Mouse (Mus musculus) myocyte (in vitro differentiated cells): ENCODE measurements around the gene Ubl4a. TPM values are rescaled to one million over a fixed set of nuclear protein-coding genes. Genes with fewer than 3 reads are reported as not detected.

Experiments
- H3K27me3 ChIP-seq: one replicate; pipeline ENCODE4 v1.6.1; 2011; ENCODE audit not compliant: control insufficient read depth, insufficient read depth, insufficient read length
- H3K36me3 ChIP-seq: one replicate; pipeline ENCODE4 v1.6.1; 2011; ENCODE audit not compliant: control insufficient read depth, insufficient read depth
- H3K4me2 ChIP-seq: one replicate; pipeline ENCODE4 v1.6.1; 2011; ENCODE audit warnings: low read depth, control low read depth
- H3K4me3 ChIP-seq: one replicate; pipeline ENCODE4 v1.5.1; 2011; ENCODE audit warnings: mild to moderate bottlenecking, control low read depth, moderate library complexity
- H3K79me2 ChIP-seq: one replicate; pipeline ENCODE4 v1.6.1; 2011; ENCODE audit not compliant: control insufficient read depth, insufficient read depth
- H3ac ChIP-seq: one replicate; pipeline ENCODE4 v1.6.1; 2011; ENCODE audit not compliant: control insufficient read depth, insufficient read length
- CEBPB ChIP-seq: IDR thresholded peaks from 2 replicates; pipeline ENCODE4 v1.6.1; 2011; ENCODE audit warnings: mild to moderate bottlenecking, moderate library complexity; ENCODE audit not compliant: poor library complexity, insufficient read depth, severe bottlenecking
- E2F4 ChIP-seq: IDR thresholded peaks from one replicate; pipeline ENCODE4 v1.6.1; 2011; ENCODE audit warnings: mild to moderate bottlenecking, control low read depth, moderate library complexity; ENCODE audit not compliant: insufficient read depth
- MAX ChIP-seq: IDR thresholded peaks from one replicate; pipeline ENCODE4 v1.6.1; 2011; ENCODE audit warnings: low read depth, mild to moderate bottlenecking, control low read depth
- MYOG ChIP-seq, 3 experiments: IDR thresholded peaks; one replicate each; pipeline ENCODE4 v1.6.1; 2011; ENCODE audit warnings: control low read depth in 2 of 3, low read depth in 2 of 3, mild to moderate bottlenecking in 2 of 3; ENCODE audit not compliant: insufficient read length in 2 of 3, control insufficient read depth in 1 of 3, insufficient read depth in 1 of 3
- POLR2A ChIP-seq: IDR thresholded peaks from one replicate; pipeline ENCODE4 v1.6.1; 2011; ENCODE audit warnings: low read depth, mild to moderate bottlenecking, control low read depth, moderate library complexity; ENCODE audit not compliant: insufficient read length
- POLR2AphosphoS2 ChIP-seq: IDR thresholded peaks from one replicate; pipeline ENCODE4 v1.6.1; 2011; ENCODE audit warnings: low read depth, control low read depth; ENCODE audit not compliant: insufficient read length
- REST ChIP-seq: IDR thresholded peaks from one replicate; pipeline ENCODE4 v1.6.1; 2011; ENCODE audit warnings: mild to moderate bottlenecking, control low read depth, moderate library complexity; ENCODE audit not compliant: insufficient read depth, insufficient read length
- SRF ChIP-seq: IDR thresholded peaks from one replicate; pipeline ENCODE4 v1.6.1; 2011; ENCODE audit warnings: low read depth; ENCODE audit not compliant: control insufficient read depth, insufficient read length
- TCF12 ChIP-seq: IDR thresholded peaks from one replicate; pipeline ENCODE4 v1.6.1; 2011; ENCODE audit warnings: mild to moderate bottlenecking, control low read depth; ENCODE audit not compliant: poor library complexity, insufficient read depth, severe bottlenecking
- TCF3 ChIP-seq: IDR thresholded peaks from one replicate; pipeline ENCODE4 v1.6.1; 2011; ENCODE audit warnings: low read depth, control low read depth; ENCODE audit not compliant: insufficient read length
- USF1 ChIP-seq: IDR thresholded peaks from one replicate; pipeline ENCODE4 v1.6.1; 2011; ENCODE audit warnings: low read depth, mild to moderate bottlenecking, control low read depth, moderate library complexity
- polyA plus RNA-seq: library from polyadenylated mRNA; unstranded; fragments of >200 nt; fragmentation: generic; extraction: Trizol; gene quantifications from one replicate; pipeline ENCODE4 v1.2.1, GENCODE M21; 2012; ENCODE audit warnings: missing spikeins

The Ubl4a gene
- polyA plus RNA-seq, 1 experiment: 51.5 TPM

GRCm38 (mm10) chrX:74329215-74329671, 43.8 kb downstream of the Ubl4a start:
- no peaks in the 10 kb centered on the region for H3K27me3 ChIP-seq
- no peaks in the 10 kb centered on the region for H3K36me3 ChIP-seq
- H3K4me3 ChIP-seq: peak overlapping the region; percentile 44
- H3K79me2 ChIP-seq: peaks cover 4% of the 10 kb centered on the region
- peak overlapping the region; percentile 60 for H3K4me2 ChIP-seq
- H3ac ChIP-seq: no peak overlapping the region
- TF ChIP-seq MAX (no peak), SRF (no peak), TCF3 (no peak), REST (no peak), TCF12 (no peak), MYOG (IDR thresholded peaks at IDR 0.05; ENCODE audit: control insufficient read depth in 1 of 3, insufficient read depth in 1 of 3, insufficient read length in 2 of 3, low read depth in 2 of 3) (no peak), USF1 (no peak), E2F4 (no peak), CEBPB (no peak), POLR2A (no peak), POLR2AphosphoS2 (no peak)

GRCm38 (mm10) chrX:74328725-74329161, 44.3 kb downstream of the Ubl4a start, which contains the start of gene Plxna3:
Gene Plxna3, plus strand, starts transcription at chrX:74329066.
- Histone ChIP-seq H3K4me3 (peak within 1 kb of the TSS; percentile 44), H3K79me2 (peaks cover 4% of the 10 kb centered on the region), H3K4me2 (peak within 1 kb of the TSS; percentile 79), H3K36me3 (no peaks in the 10 kb centered on the region), H3ac (no peak within 1 kb of the TSS), H3K27me3 (no peaks in the 10 kb centered on the region)
- no peak for TF ChIP-seq TCF3

Other genes with a start within 250 kb of the Ubl4a start
- gene Opn1mw, start 245.8 kb downstream of the Ubl4a start, polyA plus RNA-seq: not detected
- 9.2 TPM for gene Mecp2, start 237.9 kb downstream of the Ubl4a start, polyA plus RNA-seq
- not detected for gene Tex28, start 205.4 kb downstream of the Ubl4a start, polyA plus RNA-seq
- gene Tktl1, start 196.0 kb downstream of the Ubl4a start, polyA plus RNA-seq: not detected
- gene Flna, start 123.4 kb downstream of the Ubl4a start, polyA plus RNA-seq: 545 TPM
- 67.1 TPM for gene Emd, start 118.5 kb downstream of the Ubl4a start, polyA plus RNA-seq
- gene Rpl10, start 102.4 kb downstream of the Ubl4a start, polyA plus RNA-seq: 2,470 TPM
- gene Taz, start 91.3 kb downstream of the Ubl4a start, polyA plus RNA-seq: 28.2 TPM
- gene Dnase1l1, start 90.9 kb downstream of the Ubl4a start, polyA plus RNA-seq: 17.0 TPM
- gene Atp6ap1, start 76.1 kb downstream of the Ubl4a start, polyA plus RNA-seq: 178 TPM
- gene Gdi1, start 68.2 kb downstream of the Ubl4a start, polyA plus RNA-seq: 83.9 TPM
- gene Fam50a, start 60.2 kb downstream of the Ubl4a start, polyA plus RNA-seq: 62.2 TPM
- 12.8 TPM for gene Plxna3, start 44.2 kb downstream of the Ubl4a start, polyA plus RNA-seq
- 41.6 TPM for gene Lage3, start 19.6 kb downstream of the Ubl4a start, polyA plus RNA-seq
- gene Slc10a3, start 131 bp upstream of the Ubl4a start, polyA plus RNA-seq: 11.2 TPM
- 19.5 TPM for gene Fam3a, start 20.1 kb upstream of the Ubl4a start, polyA plus RNA-seq
- 24.7 TPM for gene Ikbkg, start 20.1 kb upstream of the Ubl4a start, polyA plus RNA-seq
- gene G6pdx, start 56.0 kb upstream of the Ubl4a start, polyA plus RNA-seq: 62.2 TPM
- gene Gm6880, start 108.2 kb upstream of the Ubl4a start, polyA plus RNA-seq: not detected
- gene Olfr1326-ps1, start 201.7 kb upstream of the Ubl4a start, polyA plus RNA-seq: not detected
- gene Olfr1325, start 219.5 kb upstream of the Ubl4a start, polyA plus RNA-seq: not detected